Mouse (Mus musculus) regulatory T cell (primary cell): ENCODE results near the gene Mlip.

ENCODE experiments used
- in situ Hi-C: fragments of 300-600 bp; cut with MboI, MseI; formaldehyde crosslinking; loops from one replicate; pipeline ENCODE4 v1.15.1; 2025; ENCODE audit warnings: high pct_unique_total_duplicates

The Mlip gene

GRCm38 (mm10) chr9:77353942-77354341 lies 1.2 kb upstream of the Mlip start:
- in situ Hi-C loops: loop anchor here (25.0 kb wide), 1 partner anchor 967 kb away; no protein-coding TSS in a partner anchor

GRCm38 (mm10) chr9:77347704-77348103 lies 5.1 kb downstream of the Mlip start:
- in situ Hi-C loops: no loop called here

GRCm38 (mm10) chr9:77344318-77344717 lies 8.5 kb downstream of the Mlip start:
- in situ Hi-C loops: no loop called here

GRCm38 (mm10) chr9:77340159-77340862 lies 12.5 kb downstream of the Mlip start:
- in situ Hi-C loops: no loop called here

GRCm38 (mm10) chr9:77339571-77340148 lies 13.1 kb downstream of the Mlip start:
- in situ Hi-C loops: no loop called here

GRCm38 (mm10) chr9:77335370-77335769 lies 17.4 kb downstream of the Mlip start:
- in situ Hi-C loops: no loop called here

GRCm38 (mm10) chr9:77318346-77318745 lies 34.4 kb downstream of the Mlip start:
- in situ Hi-C loops: no loop called here

GRCm38 (mm10) chr9:77310548-77310947 lies 42.2 kb downstream of the Mlip start:
- in situ Hi-C loops: no loop called here

GRCm38 (mm10) chr9:77305417-77305816 lies 47.4 kb downstream of the Mlip start:
- in situ Hi-C loops: no loop called here

GRCm38 (mm10) chr9:77302340-77302739 lies 50.4 kb downstream of the Mlip start:
- in situ Hi-C loops: no loop called here

GRCm38 (mm10) chr9:77287958-77288357 lies 64.8 kb downstream of the Mlip start:
- in situ Hi-C loops: no loop called here

- in situ Hi-C loops: no loop called here
These were observed 73.4 kb downstream of the Mlip start for GRCm38 (mm10) chr9:77279371-77279770.

- in situ Hi-C loops: no loop called here
These were observed 74.7 kb downstream of the Mlip start for GRCm38 (mm10) chr9:77278055-77278454.

- in situ Hi-C loops: no loop called here
These were observed 75.5 kb downstream of the Mlip start for GRCm38 (mm10) chr9:77277270-77277669.

- in situ Hi-C loops: no loop called here
These were observed 76.2 kb downstream of the Mlip start for GRCm38 (mm10) chr9:77276451-77277154.

- in situ Hi-C loops: no loop called here
These were observed 80.0 kb downstream of the Mlip start for GRCm38 (mm10) chr9:77272727-77273126.

GRCm38 (mm10) chr9:77265268-77266017 lies 87.3 kb downstream of the Mlip start:
- in situ Hi-C loops: no loop called here

- in situ Hi-C loops: no loop called here
These were observed 93.7 kb downstream of the Mlip start for GRCm38 (mm10) chr9:77259052-77259451.

GRCm38 (mm10) chr9:77258265-77258664 lies 94.5 kb downstream of the Mlip start:
- in situ Hi-C loops: no loop called here

- in situ Hi-C loops: no loop called here
These were observed 98.3 kb downstream of the Mlip start for GRCm38 (mm10) chr9:77254514-77254913.

- in situ Hi-C loops: no loop called here
These were observed 100.0 kb downstream of the Mlip start for GRCm38 (mm10) chr9:77252761-77253160.

GRCm38 (mm10) chr9:77252134-77252533 lies 100.6 kb downstream of the Mlip start:
- in situ Hi-C loops: no loop called here
